8 mouse cellular contexts compared by ENCODE assay signal in the genomic region with DNA sequence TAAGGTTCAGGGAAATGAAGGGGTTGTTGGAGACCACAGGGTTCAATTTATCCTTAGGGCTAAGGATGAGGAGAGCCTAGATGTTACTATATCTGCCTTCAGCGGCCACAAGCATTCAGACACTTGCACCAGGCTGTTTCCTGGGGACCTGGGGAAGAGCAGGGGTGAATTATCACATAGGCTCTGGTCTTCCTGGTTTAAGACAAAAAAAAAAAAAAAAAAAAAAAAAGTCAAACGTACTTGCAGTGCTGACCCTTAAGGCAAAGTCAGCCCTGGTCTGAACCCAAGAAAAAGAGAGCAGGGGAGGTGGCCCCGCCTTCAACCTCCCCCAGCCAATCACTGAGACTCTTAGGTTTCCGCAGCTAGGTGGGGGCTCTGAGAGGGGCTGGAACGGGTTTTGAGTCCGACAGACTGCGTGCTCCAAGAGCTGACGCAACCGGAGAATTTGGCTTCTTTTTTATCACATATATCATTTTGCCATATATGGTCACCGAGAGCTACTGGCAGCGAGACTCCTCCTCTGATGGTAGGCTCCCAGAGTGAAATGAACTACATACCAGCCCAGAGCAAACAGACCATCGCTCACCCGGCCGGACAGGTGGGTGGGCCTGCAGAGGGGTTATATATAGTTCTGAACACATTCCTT. TPM values are rescaled to one million over a fixed set of nuclear protein-coding genes. Genes with fewer than 3 reads are reported as not detected.
DNase-seq lines count a peak whose midpoint lies in the region; ATAC-seq lines count a peak whose summit lies in the region.

No protein-coding gene starts in this region.

- peak overlapping the region; percentile 67 for H3K4me2 ChIP-seq in heart, embryonic 14.5 days (ENCODE audit: low read length)
- H3K4me2 ChIP-seq in liver, embryonic 13.5 days: peak overlapping the region; percentile 55
- H3K4me2 ChIP-seq in neural tube, embryonic 14.5 days (ENCODE audit: low read depth, low read length): peak overlapping the region; percentile 42

- peaks cover 10% of the 10 kb centered on the region for H3K9me3 ChIP-seq in megakaryocyte, embryonic 14.5 days
- H3K9me3 ChIP-seq in embryonic facial prominence, embryonic 10.5 days: no peaks in the 10 kb centered on the region
- H3K9me3 ChIP-seq in heart, embryonic 14.5 days (ENCODE audit: control insufficient read depth, low read length): 0 out of 2 replicates have a peak, but pooled peaks cover 4% of the 10 kb centered on the region
- no peaks in the 10 kb centered on the region for H3K9me3 ChIP-seq in liver, embryonic 13.5 days (replicated peaks)
- no peaks in the 10 kb centered on the region for H3K9me3 ChIP-seq in neural tube, embryonic 14.5 days (ENCODE audit: control insufficient read depth, low read length)

- DNase-seq in embryonic facial prominence, embryonic 10.5 days (ENCODE audit: low spot score): peak; percentile 80
- peak; percentile 75 to 86 for DNase-seq in kidney, postnatal 4 days
- DNase-seq in liver, embryonic 13.5 days: peak; percentile 25
- DNase-seq in yolk sac, embryonic 10.5 days (ENCODE audit: low spot score): peak; percentile 83

- H3K9ac ChIP-seq in heart, embryonic 14.5 days (ENCODE audit: low read length): peak overlapping the region; percentile 69
- no peak overlapping the region for H3K9ac ChIP-seq in liver, embryonic 13.5 days
- peak overlapping the region; percentile 25; the same call in 1 of the 2 replicates for H3K9ac ChIP-seq in neural tube, embryonic 14.5 days (replicated peaks; ENCODE audit: low read depth, low read length)

- H3K4me3 ChIP-seq in megakaryocyte, embryonic 14.5 days (replicated peaks): peak overlapping the region; percentile 18
- peak overlapping the region; percentile 52 for H3K4me3 ChIP-seq in embryonic facial prominence, embryonic 10.5 days
- H3K4me3 ChIP-seq in heart, embryonic 14.5 days (ENCODE audit: control insufficient read depth in 1 of 2, insufficient read depth in 1 of 2, low read depth in 1 of 2, low read length in 2 of 2): peak overlapping the region; percentile 45 to 51
- H3K4me3 ChIP-seq in liver, embryonic 13.5 days (replicated peaks): 0 out of 2 replicates have a peak overlapping the region, but pooled peaks have one; percentile 14
- H3K4me3 ChIP-seq in neural tube, embryonic 14.5 days (ENCODE audit: low read depth, low read length): peak overlapping the region; percentile 22

- H3K27me3 ChIP-seq in megakaryocyte, embryonic 14.5 days (replicated peaks): peaks cover 12% of the 10 kb centered on the region
- H3K27me3 ChIP-seq in embryonic facial prominence, embryonic 10.5 days (replicated peaks; ENCODE audit: low read depth, poor library complexity, severe bottlenecking): no peaks in the 10 kb centered on the region
- H3K27me3 ChIP-seq in heart, embryonic 14.5 days (ENCODE audit: control insufficient read depth, insufficient read depth, low read length): no peaks in the 10 kb centered on the region
- H3K27me3 ChIP-seq in liver, embryonic 13.5 days: 0 out of 2 replicates have a peak, but pooled peaks cover 2% of the 10 kb centered on the region
- no peaks in the 10 kb centered on the region for H3K27me3 ChIP-seq in neural tube, embryonic 14.5 days (ENCODE audit: control insufficient read depth, insufficient read depth, low read length)

- WGBS in embryonic facial prominence, embryonic 10.5 days: 5% methylated on average over 14 of the region's 14 CpGs
- WGBS in heart, embryonic 14.5 days: 2% methylated on average over 14 of the region's 14 CpGs
- 2% methylated on average over 14 of the region's 14 CpGs for WGBS in liver, embryonic 13.5 days (ENCODE audit: insufficient replicate concordance)
- WGBS in neural tube, embryonic 14.5 days: 5% methylated on average over 14 of the region's 14 CpGs

- peak overlapping the region; percentile 65 for H3K27ac ChIP-seq in embryonic facial prominence, embryonic 10.5 days (replicated peaks)
- peak overlapping the region; percentile 73 to 89 for H3K27ac ChIP-seq in heart, embryonic 14.5 days (replicated peaks in 1 of 2; ENCODE audit: control insufficient read depth in 1 of 2, insufficient read depth in 1 of 2, low read depth in 2 of 2, low read length in 2 of 2)
- H3K27ac ChIP-seq in liver, embryonic 13.5 days: no peak overlapping the region
- no peak overlapping the region for H3K27ac ChIP-seq in neural tube, embryonic 14.5 days (ENCODE audit: low read depth, low read length)

- H3K36me3 ChIP-seq in megakaryocyte, embryonic 14.5 days (replicated peaks; ENCODE audit: low read length): no peaks in the 10 kb centered on the region
- no peaks in the 10 kb centered on the region for H3K36me3 ChIP-seq in embryonic facial prominence, embryonic 10.5 days (replicated peaks)
- no peaks in the 10 kb centered on the region for H3K36me3 ChIP-seq in heart, embryonic 14.5 days (ENCODE audit: control insufficient read depth, insufficient read depth, low read length)
- H3K36me3 ChIP-seq in liver, embryonic 13.5 days: no peaks in the 10 kb centered on the region
- no peaks in the 10 kb centered on the region for H3K36me3 ChIP-seq in neural tube, embryonic 14.5 days (ENCODE audit: control insufficient read depth, insufficient read depth, low read length)

- no peak for ATAC-seq in megakaryocyte, adult 5-6 weeks (ENCODE audit: poor library complexity, severe bottlenecking)
- peak; percentile 84 for ATAC-seq in heart, embryonic 14.5 days (ENCODE audit: insufficient number of reproducible peaks, insufficient read depth, low FRiP score, low read depth)
- peak; percentile 73 for ATAC-seq in liver, embryonic 13.5 days (ENCODE audit: low read depth)
- peak; percentile 60; the same call in 1 of the 2 replicates for ATAC-seq in neural tube, embryonic 14.5 days (ENCODE audit: low read depth)

- no peaks in the 10 kb centered on the region for H3K4me1 ChIP-seq in megakaryocyte, embryonic 14.5 days
- H3K4me1 ChIP-seq in embryonic facial prominence, embryonic 10.5 days: peaks cover 21% of the 10 kb centered on the region
- H3K4me1 ChIP-seq in heart, embryonic 14.5 days (ENCODE audit: control insufficient read depth in 2 of 2, insufficient read depth in 2 of 2, low read length in 2 of 2): peaks cover 18 to 19% of the 10 kb centered on the region in 2 experiments
- 0 out of 2 replicates have a peak, but pooled peaks cover 5% of the 10 kb centered on the region for H3K4me1 ChIP-seq in liver, embryonic 13.5 days (replicated peaks)
- H3K4me1 ChIP-seq in neural tube, embryonic 14.5 days (ENCODE audit: control insufficient read depth, insufficient read depth, low read length): no peaks in the 10 kb centered on the region

RNA-seq across cellular contexts. Expression of a gene that starts 36.5 kb away (rescaled TPM):
- not detected in 2 replicates for polyA plus RNA-seq in megakaryocyte, embryonic 14.5 days (2012; ENCODE audit: insufficient read depth, low replicate concordance)
- not detected in 2 replicates for total RNA-seq in megakaryocyte, adult 5-6 weeks (2015)
- total RNA-seq in megakaryocyte, adult 5-6 weeks (2017): not detected in 2 replicates
- polyA plus RNA-seq in embryonic facial prominence, embryonic 10.5 days (2016; fragmentation: Nextera tagmentation; extraction: Ambion mirVana): 0.55 and 0.68 TPM in 2 replicates
- polyA plus RNA-seq in heart, embryonic 14.5 days (2014; fragmentation: Nextera tagmentation; extraction: Ambion mirVana): 1.3 and 2.2 TPM in 2 replicates
- 0.09 TPM in 1 of 2 replicates, not detected in the other for polyA plus RNA-seq in liver, embryonic 13.5 days (2015; fragmentation: Nextera tagmentation; extraction: Ambion mirVana)
- polyA plus RNA-seq in neural tube, embryonic 14.5 days (2014; fragmentation: Nextera tagmentation; extraction: Ambion mirVana): not detected in 2 replicates

Comparison
In these comparisons a context has a peak if more than half of its experiments do, and no peak if none do; other contexts are left out.
1. DNase-seq: peak in every context shown above with its lines; median percentile 83 in yolk sac, embryonic 10.5 days; 80 in kidney, postnatal 4 days; 80 in embryonic facial prominence, embryonic 10.5 days; 25 in liver, embryonic 13.5 days.
2. H3K27ac ChIP-seq: peak in embryonic facial prominence, embryonic 10.5 days (single experiment) and heart, embryonic 14.5 days (2 of 2); none in liver, embryonic 13.5 days (single experiment) and neural tube, embryonic 14.5 days (single experiment).
3. Peak in every context shown above with its lines, with median percentiles within 50 percentile points of each other: H3K4me3 ChIP-seq and H3K4me2 ChIP-seq.